Mouse (Mus musculus) E14TG2a.4 (cell line): ENCODE data around the gene Sprr4.
"Not testable (repeated sequence)": the region's sequence is repeated elsewhere in the genome, so short reads cannot be mapped to it uniquely, and the experiment has no call there.

Experiments used
- H3K27me3 ChIP-seq: 2 replicates; pipeline ENCODE4 v1.6.1; 2014; ENCODE audit warnings: low read length, control low read depth; ENCODE audit not compliant: insufficient read depth
- H3K36me3 ChIP-seq: 2 replicates; pipeline ENCODE4 v1.6.1; 2014; ENCODE audit warnings: low read length, control low read depth; ENCODE audit not compliant: insufficient read depth
- H3K4me1 ChIP-seq: replicated peaks from 2 replicates; pipeline ENCODE4 v1.6.1; 2014; ENCODE audit warnings: low read depth, low read length, control low read depth
- H3K4me3 ChIP-seq: replicated peaks from 2 replicates; pipeline ENCODE4 v1.5.1; 2014; ENCODE audit warnings: mild to moderate bottlenecking, low read length
- H3K9me3 ChIP-seq: 2 replicates; pipeline ENCODE4 v1.6.1; 2014; ENCODE audit warnings: low read length, control low read depth
- CTCF ChIP-seq: conservative IDR thresholded peaks from 2 replicates; pipeline ENCODE4 v1.5.1; 2014; ENCODE audit warnings: low read length
- NANOG ChIP-seq: IDR thresholded peaks from 2 replicates; pipeline ENCODE4 v1.6.1; 2014; ENCODE audit warnings: borderline replicate concordance, low read length, mixed read lengths
- POU5F1 ChIP-seq: IDR thresholded peaks from 2 replicates; pipeline ENCODE4 v1.6.1; 2014; ENCODE audit warnings: low read length, borderline replicate concordance

Sprr4 gene

DNA sequence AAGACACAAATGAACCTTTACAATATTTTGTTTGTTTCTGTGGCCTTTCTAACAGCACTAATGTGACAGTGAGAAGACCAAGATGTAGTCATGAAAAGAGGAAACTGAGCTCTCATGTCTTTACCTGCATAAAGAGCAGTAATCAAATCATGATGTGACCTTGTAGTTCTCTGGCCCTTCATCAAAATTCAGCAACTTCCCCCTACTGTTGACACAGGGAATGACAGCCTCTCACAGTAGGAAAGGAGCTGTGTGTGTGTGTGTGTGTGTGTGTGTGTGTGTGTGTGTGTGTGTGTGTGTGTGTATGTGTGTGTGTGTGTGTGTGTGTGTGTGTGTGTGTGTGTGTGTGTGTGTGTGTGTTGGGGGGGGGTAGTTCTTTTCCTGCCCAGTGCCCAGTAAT lies 19.0 kb downstream of the Sprr4 start:
- TF ChIP-seq CTCF: peak; percentile 31
- H3K27me3 ChIP-seq, H3K4me1 ChIP-seq, H3K4me3 ChIP-seq, H3K36me3 ChIP-seq, H3K9me3 ChIP-seq: not testable (repeated sequence)

GRCm38 (mm10) chr3:92470111-92470510 lies 30.2 kb downstream of the Sprr4 start:
- Histone ChIP-seq H3K4me3 (no peak overlapping the region), H3K27me3 (no peaks in the 10 kb centered on the region), H3K36me3 (no peaks in the 10 kb centered on the region), H3K9me3 (no peaks in the 10 kb centered on the region), H3K4me1 (no peaks in the 10 kb centered on the region)
- TF ChIP-seq CTCF (no peak), NANOG (no peak), POU5F1 (no peak)

GRCm38 (mm10) chr3:92467424-92467823 lies 32.9 kb downstream of the Sprr4 start:
- Histone ChIP-seq H3K27me3 (no peaks in the 10 kb centered on the region), H3K4me3 (no peak overlapping the region), H3K36me3 (no peaks in the 10 kb centered on the region), H3K4me1 (no peaks in the 10 kb centered on the region), H3K9me3 (no peaks in the 10 kb centered on the region)
- TF ChIP-seq NANOG (no peak), CTCF (no peak), POU5F1 (no peak)

DNA sequence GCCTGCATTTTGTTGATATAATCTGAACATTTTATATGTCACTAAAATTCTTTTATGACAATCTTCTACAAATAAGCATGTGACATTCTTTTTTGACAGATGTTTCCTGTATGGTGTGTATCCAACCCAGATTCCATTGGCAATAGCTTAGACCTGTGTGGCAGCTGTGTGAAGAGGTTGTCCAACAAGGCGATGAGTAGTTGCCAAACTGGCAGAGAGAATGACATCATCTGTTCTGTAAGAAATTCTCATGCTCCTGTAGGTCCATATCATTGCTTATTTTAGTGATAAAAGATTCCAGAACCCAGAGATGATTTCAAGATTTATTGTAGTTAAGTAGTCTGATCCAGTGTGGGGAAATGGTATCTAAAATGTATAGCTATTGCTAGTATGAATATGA lies 33.7 kb downstream of the Sprr4 start:
- no peak for TF ChIP-seq CTCF
- TF ChIP-seq POU5F1: no peak
- TF ChIP-seq NANOG: no peak
- Histone ChIP-seq H3K4me1 (no peaks in the 10 kb centered on the region), H3K27me3 (no peaks in the 10 kb centered on the region), H3K4me3 (no peak overlapping the region), H3K36me3 (no peaks in the 10 kb centered on the region), H3K9me3 (no peaks in the 10 kb centered on the region)

DNA sequence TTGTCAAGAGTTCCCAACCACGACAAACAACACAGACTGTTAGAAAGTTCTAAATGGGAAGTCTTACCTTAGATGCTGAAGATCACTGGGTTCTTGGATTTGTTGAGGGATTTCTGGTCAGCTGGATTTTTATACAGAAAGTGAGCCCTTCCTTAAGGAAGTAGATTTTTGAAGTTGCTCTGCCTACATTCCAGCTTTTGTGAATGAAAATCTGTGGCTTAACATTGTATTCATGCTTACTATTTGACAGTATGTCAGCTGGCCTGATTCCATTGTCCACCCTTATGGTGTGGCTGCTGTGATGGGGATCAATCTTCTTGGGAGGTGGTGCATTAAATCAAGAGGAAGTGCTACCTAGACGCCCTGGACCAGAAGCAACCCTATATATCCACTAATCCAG lies 41.7 kb downstream of the Sprr4 start, which contains the start of gene Sprr3:
TSS of gene Sprr3 (minus strand) at position 101 of the 400 bp plus-strand sequence.
- Histone ChIP-seq H3K36me3 (no peaks in the 10 kb centered on the region), H3K9me3 (no peaks in the 10 kb centered on the region), H3K27me3 (no peaks in the 10 kb centered on the region), H3K4me1 (no peaks in the 10 kb centered on the region), H3K4me3 (no peak within 1 kb of the TSS)
- TF ChIP-seq POU5F1 (no peak), NANOG (no peak), CTCF (no peak)

GRCm38 (mm10) chr3:92455151-92455550 lies 45.1 kb downstream of the Sprr4 start:
- H3K27me3 ChIP-seq: no peaks in the 10 kb centered on the region
- TF ChIP-seq CTCF (no peak), NANOG (no peak), POU5F1 (no peak)
- H3K4me1 ChIP-seq: no peaks in the 10 kb centered on the region
- no peaks in the 10 kb centered on the region for H3K36me3 ChIP-seq
- H3K9me3 ChIP-seq: no peaks in the 10 kb centered on the region
- H3K4me3 ChIP-seq: no peak overlapping the region
